Mouse (Mus musculus): ENCODE measurements at regions not wholly inside any gene's neighbourhood (a gene's known extent, or its start where the extent isn't known, plus 50 kb on each side); places are given as distances from the start of the nearest gene placed in this dataset.

DNA sequence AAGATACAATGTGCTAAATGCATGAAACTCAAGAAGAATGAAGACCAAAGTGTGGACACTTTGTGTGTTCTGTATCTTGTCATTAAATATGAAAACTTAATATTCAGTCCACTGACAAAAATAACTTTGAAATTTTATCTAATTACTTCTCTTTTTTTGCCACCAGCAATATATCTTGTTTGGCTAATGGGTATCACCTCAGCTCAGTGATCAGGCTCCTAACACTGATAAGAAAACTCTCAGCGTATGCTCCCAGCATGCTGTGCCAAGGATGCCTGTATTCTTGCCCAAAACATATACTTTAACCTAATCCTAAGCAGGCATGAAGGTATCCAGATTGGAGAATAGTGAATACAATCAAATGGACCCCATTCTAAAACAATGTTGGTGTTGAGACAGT lies 53.3 kb upstream of the Ptpn12 start:
- DNase-seq (ENCODE audit: low spot score) = no peak
- Histone ChIP-seq H3K27ac (ENCODE audit: low read depth) (no peak overlapping the region), H3K9ac (ENCODE audit: low read length) (no peak overlapping the region), H3K27me3 (replicated peaks; ENCODE audit: control insufficient read depth, insufficient read depth, low read length) (no peaks in the 10 kb centered on the region), H3K36me3 (ENCODE audit: control insufficient read depth, insufficient read depth, low read length) (no peaks in the 10 kb centered on the region), H3K9me3 (ENCODE audit: control insufficient read depth, low read length) (no peaks in the 10 kb centered on the region), H3K4me1 (replicated peaks; ENCODE audit: control insufficient read depth, insufficient read depth, low read length) (no peaks in the 10 kb centered on the region), H3K4me2 (ENCODE audit: low read length) (no peak overlapping the region), H3K4me3 (ENCODE audit: low read depth, low read length) (no peak overlapping the region)
- no peak for ATAC-seq (replicated peaks; ENCODE audit: low FRiP score, low TSS enrichment, low read depth)
- WGBS = 83% methylated on average over 1 of the region's 1 CpGs

DNA sequence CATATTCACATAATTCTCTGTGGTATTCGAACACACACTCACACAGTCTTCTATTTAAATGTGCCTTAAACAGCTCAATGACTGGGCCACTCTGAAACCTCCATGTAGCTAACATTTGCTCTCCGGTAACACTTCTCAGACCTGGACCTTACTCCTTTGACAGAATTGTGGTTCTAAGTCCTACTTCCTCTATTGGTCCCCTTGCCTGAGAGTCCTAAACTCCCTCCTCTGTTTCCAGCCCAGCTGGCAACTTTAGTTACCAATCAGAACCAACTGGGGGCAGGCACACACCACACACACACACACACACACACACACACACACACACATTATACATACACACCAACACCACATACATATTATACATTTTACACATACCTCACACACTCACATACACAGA lies 57.7 kb upstream of the Ptpn12 start:
- ATAC-seq (replicated peaks; ENCODE audit: low FRiP score, low TSS enrichment, low read depth) (no peak), DNase-seq (ENCODE audit: low spot score) (no peak)
- Histone ChIP-seq H3K27ac (ENCODE audit: low read depth) (no peak overlapping the region), H3K4me3 (ENCODE audit: low read depth, low read length) (no peak overlapping the region), H3K4me2 (ENCODE audit: low read length) (no peak overlapping the region), H3K36me3 (ENCODE audit: control insufficient read depth, insufficient read depth, low read length) (no peaks in the 10 kb centered on the region), H3K27me3 (replicated peaks; ENCODE audit: control insufficient read depth, insufficient read depth, low read length) (no peaks in the 10 kb centered on the region), H3K4me1 (replicated peaks; ENCODE audit: control insufficient read depth, insufficient read depth, low read length) (no peaks in the 10 kb centered on the region), H3K9ac (ENCODE audit: low read length) (no peak overlapping the region), H3K9me3 (ENCODE audit: control insufficient read depth, low read length) (no peaks in the 10 kb centered on the region)
- 83% methylated on average over 2 of the region's 2 CpGs for WGBS

DNA sequence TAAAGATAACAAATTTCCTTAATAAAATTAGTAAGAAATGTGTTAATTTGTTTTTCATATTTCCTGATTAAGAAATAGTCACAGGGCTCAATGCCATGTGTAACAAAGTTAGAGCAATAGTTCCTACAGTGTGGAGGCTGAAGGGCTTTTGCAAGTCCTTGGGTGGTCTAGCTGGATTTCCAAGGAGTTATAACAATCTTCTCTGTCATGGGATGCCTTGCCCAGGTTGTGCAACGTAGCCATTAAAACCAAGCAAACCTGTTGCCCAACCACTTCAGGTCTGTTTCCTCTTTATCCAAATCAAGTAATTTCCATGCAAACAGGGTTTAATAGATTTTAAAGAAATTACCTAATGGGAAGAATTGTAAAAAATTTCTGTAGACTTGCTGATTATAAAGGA lies 59.8 kb upstream of the Ptpn12 start:
- 83% methylated on average over 1 of the region's 1 CpGs for WGBS
- DNase-seq (ENCODE audit: low spot score) (no peak), ATAC-seq (replicated peaks; ENCODE audit: low FRiP score, low TSS enrichment, low read depth) (no peak)

DNA sequence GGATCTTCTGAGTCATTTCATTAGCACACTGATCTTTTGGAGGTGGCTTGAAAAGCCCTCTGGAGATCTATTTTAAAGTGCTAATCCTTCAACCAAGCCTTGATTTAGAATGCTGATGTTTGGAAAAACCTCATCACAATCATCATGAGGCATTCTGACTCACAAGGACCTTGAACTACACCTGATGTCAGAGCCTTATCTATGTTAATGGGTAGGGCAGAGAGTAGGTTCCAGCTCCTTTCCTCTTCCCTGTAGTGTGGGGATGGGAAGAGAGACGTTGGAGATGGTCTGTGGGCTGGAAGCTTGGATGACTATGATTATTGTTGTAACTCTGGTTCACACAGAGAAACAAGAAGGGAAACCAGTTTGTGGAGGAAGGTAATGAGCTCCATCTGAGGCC lies 63.0 kb upstream of the Gsap start:
- no peak for ATAC-seq (replicated peaks; ENCODE audit: low FRiP score, low TSS enrichment, low read depth)
- WGBS = 70% methylated on average over 1 of the region's 1 CpGs
- H3K4me3 ChIP-seq (ENCODE audit: low read depth, low read length) = no peak overlapping the region
- no peaks in the 10 kb centered on the region for H3K4me1 ChIP-seq (replicated peaks; ENCODE audit: control insufficient read depth, insufficient read depth, low read length)
- no peak overlapping the region for H3K27ac ChIP-seq (ENCODE audit: low read depth)
- no peak for DNase-seq (ENCODE audit: low spot score)
- H3K9me3 ChIP-seq (ENCODE audit: control insufficient read depth, low read length) = no peaks in the 10 kb centered on the region
- H3K9ac ChIP-seq (ENCODE audit: low read length) = no peak overlapping the region
- no peaks in the 10 kb centered on the region for H3K36me3 ChIP-seq (ENCODE audit: control insufficient read depth, insufficient read depth, low read length)
- H3K4me2 ChIP-seq (ENCODE audit: low read length) = no peak overlapping the region
- no peaks in the 10 kb centered on the region for H3K27me3 ChIP-seq (replicated peaks; ENCODE audit: control insufficient read depth, insufficient read depth, low read length)

More for the DNA sequence above, 59.8 kb upstream of the Ptpn12 start:
- no peak overlapping the region for H3K9ac ChIP-seq (ENCODE audit: low read length)
- no peaks in the 10 kb centered on the region for H3K27me3 ChIP-seq (replicated peaks; ENCODE audit: control insufficient read depth, insufficient read depth, low read length)
- H3K27ac ChIP-seq (ENCODE audit: low read depth) = no peak overlapping the region
- no peak overlapping the region for H3K4me3 ChIP-seq (ENCODE audit: low read depth, low read length)
- no peak overlapping the region for H3K4me2 ChIP-seq (ENCODE audit: low read length)
- H3K9me3 ChIP-seq (ENCODE audit: control insufficient read depth, low read length) = no peaks in the 10 kb centered on the region
- H3K36me3 ChIP-seq (ENCODE audit: control insufficient read depth, insufficient read depth, low read length) = no peaks in the 10 kb centered on the region
- no peaks in the 10 kb centered on the region for H3K4me1 ChIP-seq (replicated peaks; ENCODE audit: control insufficient read depth, insufficient read depth, low read length)

DNA sequence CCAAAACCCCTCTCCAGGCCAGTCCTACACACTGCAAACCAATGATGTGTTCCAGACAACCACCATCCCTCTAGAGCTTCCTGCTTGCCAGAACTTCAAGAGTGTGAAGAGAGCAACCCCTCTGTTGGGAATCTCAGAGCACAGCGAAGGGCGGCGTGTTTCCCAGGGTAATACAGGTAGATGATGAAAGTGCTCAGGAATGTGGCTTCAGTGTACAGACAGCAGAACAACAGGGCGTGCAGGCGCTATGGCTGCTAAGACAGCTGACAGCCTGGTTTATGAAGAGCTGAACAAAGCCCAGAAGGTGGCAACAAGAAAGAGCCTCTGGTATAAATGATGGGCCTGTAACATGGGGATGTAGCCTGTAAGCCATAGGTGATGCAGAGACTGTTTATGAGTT lies 61.0 kb upstream of the Gsap start:
- 36% methylated on average over 5 of the region's 5 CpGs for WGBS
- DNase-seq (ENCODE audit: low spot score) = no peak

DNA sequence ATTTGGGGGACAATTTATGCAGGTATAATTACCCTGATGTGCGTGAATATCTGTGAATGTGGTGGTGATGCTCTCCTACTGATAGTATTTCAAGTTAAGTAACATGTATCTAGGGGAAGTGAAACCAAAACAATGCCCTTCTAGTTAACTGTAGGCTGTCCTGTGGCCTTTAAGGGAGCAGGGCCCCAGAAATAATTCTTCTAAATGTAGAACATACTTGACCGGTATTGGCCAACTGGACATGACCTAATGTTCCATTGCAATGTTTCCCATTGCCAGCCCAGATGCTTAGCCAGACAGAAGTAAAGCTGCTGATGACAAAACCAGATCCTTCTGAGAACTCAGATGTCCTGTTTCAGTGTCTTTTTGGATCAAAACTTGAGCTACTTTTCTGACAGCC lies 54.9 kb upstream of the Gsap start:
- no peak for DNase-seq (ENCODE audit: low spot score)
- 95% methylated on average over 2 of the region's 2 CpGs for WGBS
- H3K4me2 ChIP-seq (ENCODE audit: low read length) = no peak overlapping the region
- no peaks in the 10 kb centered on the region for H3K27me3 ChIP-seq (replicated peaks; ENCODE audit: control insufficient read depth, insufficient read depth, low read length)
- no peaks in the 10 kb centered on the region for H3K9me3 ChIP-seq (ENCODE audit: control insufficient read depth, low read length)
- H3K9ac ChIP-seq (ENCODE audit: low read length) = no peak overlapping the region
- H3K4me1 ChIP-seq (replicated peaks; ENCODE audit: control insufficient read depth, insufficient read depth, low read length) = no peaks in the 10 kb centered on the region
- no peaks in the 10 kb centered on the region for H3K36me3 ChIP-seq (ENCODE audit: control insufficient read depth, insufficient read depth, low read length)
- H3K4me3 ChIP-seq (ENCODE audit: low read depth, low read length) = no peak overlapping the region
- H3K27ac ChIP-seq (ENCODE audit: low read depth) = no peak overlapping the region
- no peak for ATAC-seq (replicated peaks; ENCODE audit: low FRiP score, low TSS enrichment, low read depth)

More for the DNA sequence above, 61.0 kb upstream of the Gsap start:
- H3K27ac ChIP-seq (ENCODE audit: low read depth) = no peak overlapping the region
- no peak overlapping the region for H3K9ac ChIP-seq (ENCODE audit: low read length)
- no peaks in the 10 kb centered on the region for H3K4me1 ChIP-seq (replicated peaks; ENCODE audit: control insufficient read depth, insufficient read depth, low read length)
- H3K4me2 ChIP-seq (ENCODE audit: low read length) = no peak overlapping the region
- no peak overlapping the region for H3K4me3 ChIP-seq (ENCODE audit: low read depth, low read length)
- H3K9me3 ChIP-seq (ENCODE audit: control insufficient read depth, low read length) = no peaks in the 10 kb centered on the region
- 0 out of 2 replicates have a peak, but pooled peaks have one; percentile 50 for ATAC-seq (replicated peaks; ENCODE audit: low FRiP score, low TSS enrichment, low read depth)
- no peaks in the 10 kb centered on the region for H3K27me3 ChIP-seq (replicated peaks; ENCODE audit: control insufficient read depth, insufficient read depth, low read length)
- H3K36me3 ChIP-seq (ENCODE audit: control insufficient read depth, insufficient read depth, low read length) = no peaks in the 10 kb centered on the region

DNA sequence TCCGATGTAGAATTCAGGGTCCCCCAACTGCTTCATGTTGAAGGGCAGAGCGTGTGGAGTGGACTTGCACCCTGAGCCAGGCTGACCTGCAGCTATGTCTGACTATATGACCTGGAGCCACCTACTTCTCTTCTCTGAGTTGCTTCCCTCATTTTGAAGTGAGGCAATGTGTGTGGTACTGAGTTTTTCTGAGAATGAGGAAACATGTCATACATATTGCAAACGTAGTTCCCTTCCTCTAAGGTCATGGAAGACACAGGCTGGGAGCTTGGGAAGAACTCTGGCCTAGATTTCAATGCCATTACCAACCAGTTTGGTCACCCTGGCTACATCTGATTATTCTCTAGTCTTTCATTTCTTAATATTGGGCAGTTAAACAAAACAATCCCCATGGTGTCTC lies 54.1 kb upstream of the Gsap start:
- WGBS = 83% methylated on average over 3 of the region's 3 CpGs
- no peak overlapping the region for H3K4me3 ChIP-seq (ENCODE audit: low read depth, low read length)
- no peak overlapping the region for H3K4me2 ChIP-seq (ENCODE audit: low read length)
- no peaks in the 10 kb centered on the region for H3K36me3 ChIP-seq (ENCODE audit: control insufficient read depth, insufficient read depth, low read length)
- no peak overlapping the region for H3K27ac ChIP-seq (ENCODE audit: low read depth)
- H3K9ac ChIP-seq (ENCODE audit: low read length) = no peak overlapping the region
- no peak for ATAC-seq (replicated peaks; ENCODE audit: low FRiP score, low TSS enrichment, low read depth)
- H3K27me3 ChIP-seq (replicated peaks; ENCODE audit: control insufficient read depth, insufficient read depth, low read length) = no peaks in the 10 kb centered on the region
- DNase-seq (ENCODE audit: low spot score) = no peak
- H3K4me1 ChIP-seq (replicated peaks; ENCODE audit: control insufficient read depth, insufficient read depth, low read length) = no peaks in the 10 kb centered on the region
- H3K9me3 ChIP-seq (ENCODE audit: control insufficient read depth, low read length) = no peaks in the 10 kb centered on the region

DNA sequence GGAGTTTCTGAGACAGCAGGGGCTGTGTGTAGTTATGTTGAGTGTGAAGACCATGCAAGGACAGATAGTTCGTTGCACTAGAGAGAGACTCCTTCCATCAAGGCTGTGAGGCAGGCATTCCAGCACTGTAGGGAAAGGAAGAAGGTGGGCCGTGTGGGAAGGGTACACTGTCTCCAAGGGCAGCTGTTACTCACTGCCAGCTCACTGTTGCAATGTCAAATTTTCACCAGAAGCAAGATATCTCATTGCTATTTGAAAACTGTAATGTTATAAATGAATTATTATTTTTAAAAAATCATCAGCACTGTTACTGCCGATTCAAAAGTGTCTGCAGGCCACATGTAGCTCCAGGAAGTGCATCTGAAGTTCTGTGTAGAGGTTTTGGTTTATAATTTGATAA lies 50.6 kb upstream of the Gsap start:
- Histone ChIP-seq H3K9me3 (ENCODE audit: control insufficient read depth, low read length) (no peaks in the 10 kb centered on the region), H3K27ac (ENCODE audit: low read depth) (no peak overlapping the region), H3K4me2 (ENCODE audit: low read length) (no peak overlapping the region), H3K27me3 (replicated peaks; ENCODE audit: control insufficient read depth, insufficient read depth, low read length) (no peaks in the 10 kb centered on the region), H3K36me3 (ENCODE audit: control insufficient read depth, insufficient read depth, low read length) (no peaks in the 10 kb centered on the region), H3K4me1 (replicated peaks; ENCODE audit: control insufficient read depth, insufficient read depth, low read length) (no peaks in the 10 kb centered on the region), H3K9ac (ENCODE audit: low read length) (no peak overlapping the region), H3K4me3 (ENCODE audit: low read depth, low read length) (no peak overlapping the region)
- WGBS = 63% methylated on average over 3 of the region's 3 CpGs
- ATAC-seq (replicated peaks; ENCODE audit: low FRiP score, low TSS enrichment, low read depth) (no peak), DNase-seq (ENCODE audit: low spot score) (no peak)

DNA sequence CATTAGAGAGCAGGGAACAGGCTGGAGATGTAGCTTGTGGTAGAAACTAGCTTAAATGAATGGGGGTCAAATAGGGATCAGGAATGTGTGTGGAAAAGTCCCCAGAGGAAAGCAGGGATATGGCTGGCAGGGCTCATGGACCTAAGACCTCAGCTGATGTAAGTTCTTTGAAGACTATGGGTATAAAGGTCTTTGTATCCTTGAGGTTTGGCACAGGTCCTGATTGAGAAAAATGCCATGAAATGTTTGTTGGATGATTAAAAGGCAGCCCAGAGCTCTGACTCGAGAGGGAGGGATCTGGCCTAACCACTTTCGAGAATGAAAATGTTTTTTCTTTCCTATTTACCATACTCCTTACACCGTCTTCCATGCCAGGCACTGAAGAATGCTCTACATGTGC lies 50.0 kb upstream of the Gsap start:
- no peaks in the 10 kb centered on the region for H3K36me3 ChIP-seq (ENCODE audit: control insufficient read depth, insufficient read depth, low read length)
- ATAC-seq (replicated peaks; ENCODE audit: low FRiP score, low TSS enrichment, low read depth) (no peak), DNase-seq (ENCODE audit: low spot score) (no peak)
- no peaks in the 10 kb centered on the region for H3K27me3 ChIP-seq (replicated peaks; ENCODE audit: control insufficient read depth, insufficient read depth, low read length)
- no peak overlapping the region for H3K4me3 ChIP-seq (ENCODE audit: low read depth, low read length)
- H3K27ac ChIP-seq (ENCODE audit: low read depth) = no peak overlapping the region
- WGBS = 59% methylated on average over 3 of the region's 3 CpGs
- H3K4me1 ChIP-seq (replicated peaks; ENCODE audit: control insufficient read depth, insufficient read depth, low read length) = no peaks in the 10 kb centered on the region
- no peak overlapping the region for H3K4me2 ChIP-seq (ENCODE audit: low read length)
- no peak overlapping the region for H3K9ac ChIP-seq (ENCODE audit: low read length)
- no peaks in the 10 kb centered on the region for H3K9me3 ChIP-seq (ENCODE audit: control insufficient read depth, low read length)
